Mouse (Mus musculus) forebrain, embryonic 16.5 days (tissue): ENCODE measurements around the gene Plek2. TPM values are rescaled to one million over a fixed set of nuclear protein-coding genes. Genes with fewer than 3 reads are reported as not detected.
A peak's percentile ranks its signal among the peaks of the same experiment; 100 is the strongest.
"Not testable (repeated sequence)": the region's sequence is repeated elsewhere in the genome, so short reads cannot be mapped to it uniquely, and the experiment has no call there.

Experiments used
- ATAC-seq: fragments of 200-750 bp; cut with Nextera tagmentation; 2 replicates; pipeline ENCODE4 v1.8.0; 2017; ENCODE audit warnings: mild to moderate bottlenecking, moderate library complexity
- H3K27ac ChIP-seq: fragments of 300-500 bp; sonication (generic); 2 replicates; pipeline ENCODE4 v1.5.1; 2014; ENCODE audit warnings: low read length, control low read depth
- H3K27me3 ChIP-seq: fragments of 300-500 bp; sonication (generic); replicated peaks from 2 replicates; pipeline ENCODE4 v1.6.1; 2014; ENCODE audit warnings: low read length; ENCODE audit not compliant: control insufficient read depth, insufficient read depth
- H3K36me3 ChIP-seq: fragments of 300-500 bp; sonication (generic); 2 replicates; pipeline ENCODE4 v1.6.1; 2014; ENCODE audit not compliant: control insufficient read depth, insufficient read depth
- H3K4me1 ChIP-seq: fragments of 300-500 bp; sonication (generic); replicated peaks from 2 replicates; pipeline ENCODE4 v1.6.1; 2014; ENCODE audit warnings: low read length; ENCODE audit not compliant: control insufficient read depth, insufficient read depth
- H3K4me2 ChIP-seq: fragments of 300-500 bp; sonication (generic); 2 replicates; pipeline ENCODE4 v1.6.1; 2014; ENCODE audit warnings: mild to moderate bottlenecking, low read length, control low read depth
- H3K4me3 ChIP-seq: fragments of 300-500 bp; sonication (generic); replicated peaks from 2 replicates; pipeline ENCODE4 v1.5.1; 2014; ENCODE audit warnings: mild to moderate bottlenecking, low read length, control low read depth
- H3K9ac ChIP-seq: fragments of 300-500 bp; sonication (generic); replicated peaks from 2 replicates; pipeline ENCODE4 v1.6.1; 2014; ENCODE audit warnings: low read depth, low read length, control low read depth
- H3K9me3 ChIP-seq: fragments of 300-500 bp; sonication (generic); 2 replicates; pipeline ENCODE4 v1.6.1; 2016; ENCODE audit warnings: low read length; ENCODE audit not compliant: control insufficient read depth
- WGBS: fragments of 180-500 bp; shearing (Covaris S2); extraction: QIAGEN DNeasy Blood & Tissue Kit; methylation state at CpG from one replicate; pipeline ENCODE4 v1.1.7; 2014; 5-methylcytosine and 5-hydroxymethylcytosine counted together
- polyA plus RNA-seq: library from polyadenylated mRNA; unstranded; fragments of >200 nt; fragmentation: Nextera tagmentation; extraction: Ambion mirVana; gene quantifications from 2 replicates; pipeline ENCODE4 v1.2.1, GENCODE M21; 2015

The Plek2 gene
- polyA plus RNA-seq, 1 experiment from 2014 or later: 1.1 TPM

DNA sequence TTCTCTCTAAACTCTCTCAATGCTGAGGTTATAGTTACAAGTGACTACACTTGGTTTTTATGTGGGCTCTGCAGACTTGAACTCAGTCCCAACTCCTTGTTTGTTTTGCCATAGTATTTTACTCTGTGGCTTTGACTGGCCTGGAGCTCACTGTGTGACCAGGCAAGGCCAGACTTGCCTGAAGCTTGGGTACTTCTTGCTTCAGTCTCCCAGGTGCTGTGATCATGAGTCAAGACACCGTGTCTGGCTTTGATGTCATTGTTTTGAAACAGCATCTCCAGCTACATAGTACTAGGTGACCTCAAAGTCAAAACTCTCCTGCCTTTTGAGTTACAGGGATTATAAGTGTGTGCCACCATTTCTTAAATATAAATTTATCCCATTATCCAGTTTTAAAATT lies 23.1 kb upstream of the Plek2 start:
- 74% methylated on average over 1 of the region's 1 CpGs for WGBS
- Histone ChIP-seq H3K4me3 (no peak overlapping the region), H3K9ac (no peak overlapping the region), H3K4me1 (no peaks in the 10 kb centered on the region), H3K36me3 (no peaks in the 10 kb centered on the region), H3K9me3 (no peaks in the 10 kb centered on the region), H3K4me2 (no peak overlapping the region), H3K27ac (no peak overlapping the region), H3K27me3 (no peaks in the 10 kb centered on the region)
- ATAC-seq: no peak

DNA sequence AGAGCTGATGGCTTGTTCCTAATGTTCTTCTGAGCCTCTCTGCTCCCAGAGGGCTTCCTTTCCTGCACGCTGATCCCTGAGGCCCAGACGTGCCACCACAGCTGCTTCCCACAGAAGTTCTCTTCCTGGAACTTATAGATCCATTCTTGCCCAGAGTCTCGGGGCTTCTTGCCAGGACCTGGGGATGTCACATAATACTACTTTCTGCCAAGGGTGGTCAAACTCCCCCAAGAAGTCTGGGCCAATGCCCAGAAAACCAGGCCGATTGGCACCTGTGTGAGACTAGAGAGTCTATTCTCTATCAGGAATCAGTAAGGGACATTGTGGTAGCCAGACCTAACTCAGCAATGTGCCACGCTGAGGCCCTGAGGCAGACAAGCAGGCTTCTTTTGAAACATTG lies 20.5 kb upstream of the Plek2 start:
- Histone ChIP-seq H3K4me2 (no peak overlapping the region), H3K9me3 (no peaks in the 10 kb centered on the region), H3K36me3 (no peaks in the 10 kb centered on the region), H3K4me1 (no peaks in the 10 kb centered on the region), H3K4me3 (no peak overlapping the region), H3K27ac (no peak overlapping the region), H3K27me3 (no peaks in the 10 kb centered on the region), H3K9ac (no peak overlapping the region)
- 47% methylated on average over 5 of the region's 5 CpGs for WGBS
- ATAC-seq: no peak

DNA sequence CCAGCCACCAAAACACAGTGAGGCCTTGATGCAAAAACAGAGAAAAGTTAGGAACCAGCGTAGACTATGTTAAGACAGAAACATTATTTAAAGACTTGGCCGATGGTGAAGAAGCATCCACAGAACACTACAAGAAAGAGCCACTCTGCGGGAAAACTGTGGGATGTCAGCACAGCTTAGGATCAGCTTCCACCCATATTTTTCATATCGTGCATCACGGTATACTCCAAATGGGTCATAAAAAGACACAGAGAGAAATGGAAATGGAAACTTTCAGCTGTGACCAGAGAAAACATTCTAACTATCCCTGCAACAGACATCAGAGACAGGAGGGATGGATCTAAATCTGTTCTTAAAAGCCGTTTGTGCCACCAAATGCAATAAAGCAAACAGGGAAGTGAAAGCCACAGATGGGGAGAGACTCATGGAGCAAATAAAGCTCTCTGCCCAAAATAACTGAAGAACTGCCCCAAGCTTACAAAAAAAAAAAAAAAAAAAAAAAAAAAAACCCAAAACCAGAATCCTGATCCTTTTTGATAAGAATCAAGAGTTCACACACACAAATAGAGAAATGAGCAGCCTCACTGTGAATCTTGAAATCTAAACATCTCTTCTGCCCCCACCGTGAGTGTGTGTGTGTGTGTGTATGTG lies 16.9 kb upstream of the Plek2 start:
- Histone ChIP-seq H3K36me3 (no peaks in the 10 kb centered on the region), H3K4me2 (no peak overlapping the region), H3K4me3 (no peak overlapping the region), H3K4me1 (0 out of 2 replicates have a peak, but pooled peaks cover 4% of the 10 kb centered on the region), H3K9ac (no peak overlapping the region), H3K9me3 (no peaks in the 10 kb centered on the region), H3K27ac (no peak overlapping the region), H3K27me3 (no peaks in the 10 kb centered on the region)
- ATAC-seq: no peak
- WGBS: 89% methylated on average over 7 of the region's 7 CpGs

DNA sequence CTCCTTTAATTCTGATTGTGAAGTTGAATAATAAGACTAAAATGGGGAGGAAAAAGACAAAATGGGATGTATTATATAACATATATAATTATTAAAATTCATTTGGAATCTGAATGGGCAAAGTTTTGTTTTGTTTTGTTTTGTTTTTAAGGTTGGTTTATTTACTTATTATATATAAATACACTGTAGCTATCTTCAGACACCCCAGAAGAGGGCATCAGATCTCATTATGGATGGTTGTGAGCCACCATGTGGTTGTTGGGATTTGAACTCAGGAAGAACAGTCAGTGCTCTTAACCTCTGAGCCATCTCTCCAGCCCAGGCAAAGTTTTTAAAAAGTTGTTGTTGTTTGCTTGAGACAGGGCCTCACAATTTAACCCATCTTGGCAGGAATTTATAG lies 16.2 kb upstream of the Plek2 start:
- H3K27ac ChIP-seq, ATAC-seq, H3K9ac ChIP-seq, H3K4me1 ChIP-seq, H3K36me3 ChIP-seq, H3K4me2 ChIP-seq, H3K9me3 ChIP-seq, H3K27me3 ChIP-seq, H3K4me3 ChIP-seq: not testable (repeated sequence)

DNA sequence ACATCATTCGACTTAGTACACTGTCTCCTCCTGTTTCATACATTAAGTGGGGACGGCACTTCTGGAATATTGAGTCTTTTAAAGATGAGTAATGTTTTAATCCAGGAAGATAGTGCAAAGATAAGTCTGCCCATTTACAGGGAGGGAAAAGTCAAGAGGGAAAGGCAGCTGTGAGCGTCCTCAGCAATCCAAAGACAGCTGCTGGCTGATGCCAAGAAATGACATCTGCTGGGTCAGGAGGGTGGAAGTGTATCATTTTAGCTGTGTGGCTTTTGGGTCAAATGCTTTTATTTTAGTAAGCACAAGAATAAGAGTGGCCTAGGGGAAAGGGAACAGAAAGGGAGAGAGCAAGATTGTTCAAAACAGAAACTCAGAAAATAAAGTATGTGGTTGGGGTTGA lies 15.3 kb upstream of the Plek2 start:
- 84% methylated on average over 3 of the region's 3 CpGs for WGBS
- Histone ChIP-seq H3K9me3 (no peaks in the 10 kb centered on the region), H3K9ac (no peak overlapping the region), H3K4me3 (no peak overlapping the region), H3K27me3 (no peaks in the 10 kb centered on the region), H3K4me1 (peaks cover 6% of the 10 kb centered on the region; the same call in 1 of the 2 replicates), H3K36me3 (no peaks in the 10 kb centered on the region), H3K4me2 (no peak overlapping the region), H3K27ac (no peak overlapping the region)
- ATAC-seq: no peak

DNA sequence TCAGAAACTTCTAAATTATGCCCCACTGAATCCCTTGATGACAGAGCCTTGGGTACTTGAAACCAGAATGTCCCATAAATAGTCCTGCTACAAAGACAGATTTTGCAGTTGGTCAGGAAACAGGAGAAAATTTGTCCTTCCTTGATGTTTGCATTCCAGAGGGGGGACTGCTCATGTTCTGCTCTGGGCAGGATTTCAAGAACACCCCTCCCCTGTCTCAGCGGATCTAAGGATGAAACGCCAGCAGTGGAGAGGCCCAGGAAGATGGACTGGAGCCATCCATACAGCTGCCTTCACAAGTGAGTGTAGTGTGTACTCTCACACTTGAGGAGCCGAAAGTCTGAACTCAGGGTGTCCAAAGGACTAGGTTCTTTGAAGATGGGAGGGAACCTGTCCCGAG lies 14.7 kb upstream of the Plek2 start:
- ATAC-seq: no peak
- no peak overlapping the region for H3K4me2 ChIP-seq
- peaks cover 6% of the 10 kb centered on the region; the same call in 1 of the 2 replicates for H3K4me1 ChIP-seq
- H3K4me3 ChIP-seq: no peak overlapping the region
- H3K27me3 ChIP-seq: no peaks in the 10 kb centered on the region
- no peaks in the 10 kb centered on the region for H3K36me3 ChIP-seq
- WGBS: 72% methylated on average over 4 of the region's 4 CpGs
- no peaks in the 10 kb centered on the region for H3K9me3 ChIP-seq
- no peak overlapping the region for H3K27ac ChIP-seq
- H3K9ac ChIP-seq: no peak overlapping the region

DNA sequence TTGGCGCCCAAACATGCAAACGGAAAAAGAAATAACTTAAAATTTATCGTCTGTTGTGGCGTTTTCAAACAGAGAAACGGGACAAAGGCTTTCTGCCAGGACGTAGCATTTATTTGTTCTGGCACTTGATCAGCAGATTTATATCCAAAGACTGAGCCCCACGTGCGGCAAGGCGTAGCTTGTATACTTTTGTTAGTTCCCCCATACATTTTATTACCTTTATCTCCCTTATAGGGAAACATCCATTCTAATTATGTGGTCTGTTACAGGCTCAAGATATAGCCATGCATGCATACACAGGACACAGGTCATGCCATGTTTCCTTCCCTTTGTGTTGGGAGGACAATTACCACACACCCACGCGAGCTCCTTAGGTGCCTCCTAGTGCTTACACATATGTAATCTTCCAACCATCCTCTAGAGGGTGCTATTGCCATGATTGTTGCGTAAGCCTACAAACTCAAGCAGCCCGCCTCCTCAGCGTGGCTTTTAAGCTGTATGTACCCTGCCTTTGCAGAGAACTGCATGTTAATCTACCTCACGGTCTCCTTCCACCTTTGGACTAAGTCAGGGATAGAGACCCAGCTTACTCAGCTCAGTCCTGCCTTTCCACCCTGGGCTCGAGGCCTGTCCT lies 12.4 kb upstream of the Plek2 start:
- H3K27me3 ChIP-seq: no peaks in the 10 kb centered on the region
- peaks cover 6% of the 10 kb centered on the region; the same call in 1 of the 2 replicates for H3K4me1 ChIP-seq
- peak overlapping the region; percentile 45 for H3K4me2 ChIP-seq
- no peak overlapping the region for H3K27ac ChIP-seq
- no peaks in the 10 kb centered on the region for H3K9me3 ChIP-seq
- ATAC-seq: peak; percentile 93
- H3K36me3 ChIP-seq: no peaks in the 10 kb centered on the region
- no peak overlapping the region; the same call in 1 of the 2 replicates for H3K9ac ChIP-seq
- 28% methylated on average over 16 of the region's 16 CpGs for WGBS
- H3K4me3 ChIP-seq: no peak overlapping the region

DNA sequence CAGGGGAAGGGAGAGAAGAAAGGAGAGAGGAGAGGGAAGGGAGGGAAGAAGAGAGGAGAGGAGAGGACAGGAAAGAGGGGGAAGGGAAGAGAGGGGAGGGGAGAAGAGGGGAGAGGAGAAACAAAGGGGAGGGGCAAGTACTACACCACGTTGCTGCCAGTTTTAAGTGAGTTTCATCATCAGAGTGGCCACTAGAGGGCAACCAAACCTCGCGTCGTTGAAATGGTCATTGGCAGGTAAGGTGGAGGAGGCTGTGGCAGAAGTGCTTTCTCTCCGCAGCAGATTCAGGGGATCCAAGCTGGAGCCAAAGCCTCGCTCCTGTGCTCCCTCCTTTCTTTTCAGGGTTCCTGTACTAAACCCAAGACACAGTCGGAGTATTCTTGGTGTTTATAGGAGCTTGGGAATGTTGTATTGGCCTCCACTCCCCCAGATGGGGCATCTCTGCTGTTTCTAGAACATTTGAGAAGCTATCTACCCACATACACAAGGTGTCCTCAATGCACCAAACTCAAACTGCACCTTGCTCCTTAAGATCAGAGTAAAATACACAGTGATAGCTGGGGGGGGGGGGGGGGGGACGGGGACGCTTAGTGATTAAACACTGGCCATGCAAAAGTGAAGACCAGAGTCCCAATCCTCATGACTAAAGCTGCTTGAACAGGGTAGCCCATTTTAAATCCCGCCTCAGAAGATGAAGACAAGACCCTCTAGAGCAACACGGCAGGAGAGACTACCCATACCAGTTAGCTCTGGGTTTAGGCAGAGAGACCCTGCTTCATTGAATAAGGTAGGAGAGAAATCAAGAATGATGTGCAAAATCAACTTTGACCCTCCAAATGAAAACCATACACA lies 11.7 kb upstream of the Plek2 start:
- H3K9me3 ChIP-seq: no peaks in the 10 kb centered on the region
- H3K4me1 ChIP-seq: peaks cover 6% of the 10 kb centered on the region; the same call in 1 of the 2 replicates
- peak; percentile 80 for ATAC-seq
- H3K27me3 ChIP-seq: no peaks in the 10 kb centered on the region; the same call in 1 of the 2 replicates
- H3K9ac ChIP-seq: peak overlapping the region; percentile 32; the same call in 1 of the 2 replicates
- H3K4me2 ChIP-seq: peak overlapping the region; percentile 45
- no peaks in the 10 kb centered on the region for H3K36me3 ChIP-seq
- 19% methylated on average over 11 of the region's 11 CpGs for WGBS
- H3K4me3 ChIP-seq: peak overlapping the region; percentile 25
- no peak overlapping the region for H3K27ac ChIP-seq

DNA sequence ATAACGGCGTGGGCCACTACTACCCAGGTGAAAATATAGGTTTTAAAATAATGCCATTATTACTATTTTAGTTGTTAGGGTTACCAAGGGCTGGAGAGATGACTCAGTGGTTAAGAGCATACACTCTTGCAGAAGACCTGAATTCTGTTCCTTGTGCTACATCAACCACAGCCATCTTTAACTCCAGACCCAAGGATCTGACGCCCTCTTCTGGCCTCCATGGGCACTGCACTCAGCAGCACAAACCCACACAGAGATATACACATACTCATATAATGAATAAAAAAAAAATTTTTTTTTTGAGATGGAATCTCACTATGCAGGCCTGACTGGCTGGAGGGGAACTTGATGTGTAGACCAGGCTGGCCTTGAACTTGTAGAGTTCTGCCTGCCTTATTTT lies 9.5 kb upstream of the Plek2 start:
- no peak overlapping the region for H3K27ac ChIP-seq
- peaks cover 15% of the 10 kb centered on the region for H3K4me1 ChIP-seq
- no peak overlapping the region for H3K9ac ChIP-seq
- ATAC-seq: no peak
- H3K27me3 ChIP-seq: peaks cover 12% of the 10 kb centered on the region
- WGBS: 68% methylated on average over 3 of the region's 3 CpGs
- no peak overlapping the region for H3K4me2 ChIP-seq
- H3K36me3 ChIP-seq: no peaks in the 10 kb centered on the region
- no peaks in the 10 kb centered on the region for H3K9me3 ChIP-seq
- H3K4me3 ChIP-seq: no peak overlapping the region
